Mouse (Mus musculus) frontal cortex, adult 2 months (tissue): ENCODE measurements around the gene Nlrp6. TPM values are rescaled to one million over a fixed set of nuclear protein-coding genes. Genes with fewer than 3 reads are reported as not detected.
"Not testable (repeated sequence)": the region's sequence is repeated elsewhere in the genome, so short reads cannot be mapped to it uniquely, and the experiment has no call there.

Experiments
- DNase-seq, 2 experiments: peaks; one replicate each; pipeline ENCODE4 v3.0.0; 2022; ENCODE audit warnings: low spot score in 1 of 2; ENCODE audit errors: extremely low spot score in 1 of 2
- polyA plus RNA-seq: library from polyadenylated mRNA; depleted of rRNA; stranded (reverse); fragments of >200 nt; gene quantifications from 2 replicates; pipeline ENCODE4 v1.2.3, GENCODE M21; 2012; rRNA removed

Nlrp6 gene
- polyA plus RNA-seq, 1 experiment, result 0.18 TPM

GRCm38 (mm10) chr7:140970931-140971330 is 50.2 kb downstream of the Nlrp6 start:
- no peak for DNase-seq

GRCm38 (mm10) chr7:140971479-140972171 is 50.9 kb downstream of the Nlrp6 start:
- DNase-seq, result no peak

- DNase-seq, result peak in 1 of 2 experiments; percentile 33
Observed at GRCm38 (mm10) chr7:140973396-140974165, 52.9 kb downstream of the Nlrp6 start.

GRCm38 (mm10) chr7:140974940-140975339 is 54.2 kb downstream of the Nlrp6 start:
- DNase-seq, result no peak

GRCm38 (mm10) chr7:140975465-140975864 is 54.8 kb downstream of the Nlrp6 start:
- no peak for DNase-seq

- not testable (repeated sequence) for DNase-seq
Observed at GRCm38 (mm10) chr7:140976720-140977119, 56.0 kb downstream of the Nlrp6 start.

Other genes starting within 250 kb of the Nlrp6 start
- 0.06 TPM in 1 of 2 replicates, not detected in the other for gene Olfr45, start 239.0 kb upstream of the Nlrp6 start, polyA plus RNA-seq
- 0.08 TPM in 1 of 2 replicates, not detected in the other for gene Olfr541, start 223.6 kb upstream of the Nlrp6 start, polyA plus RNA-seq
- 0.32 and 0.95 TPM in 2 replicates for gene Cyp2e1, start 157.2 kb upstream of the Nlrp6 start, polyA plus RNA-seq
- 0.50 and 0.66 TPM in 2 replicates for gene Syce1, start 133.1 kb upstream of the Nlrp6 start, polyA plus RNA-seq
- 18.5 and 22.4 TPM in 2 replicates for gene Zfp941, start 98.7 kb upstream of the Nlrp6 start, polyA plus RNA-seq
- gene Urah, start 85.9 kb upstream of the Nlrp6 start, polyA plus RNA-seq, result 0.78 and 1.4 TPM in 2 replicates
- gene Scgb1c1, start 75.4 kb upstream of the Nlrp6 start, polyA plus RNA-seq, result 1.4 and 6.3 TPM in 2 replicates
- 0.26 and 0.36 TPM in 2 replicates for gene Odf3, start 73.1 kb upstream of the Nlrp6 start, polyA plus RNA-seq
- gene Gm45785, start 64.6 kb upstream of the Nlrp6 start, polyA plus RNA-seq, result 0.13 and 0.16 TPM in 2 replicates
- 68.7 and 84.4 TPM in 2 replicates for gene Ric8a, start 63.9 kb upstream of the Nlrp6 start, polyA plus RNA-seq
- gene Bet1l, start 63.3 kb upstream of the Nlrp6 start, polyA plus RNA-seq, result 31.9 and 32.3 TPM in 2 replicates
- 92.8 and 99.7 TPM in 2 replicates for gene Psmd13, start 38.9 kb upstream of the Nlrp6 start, polyA plus RNA-seq
- gene Sirt3, start 38.6 kb upstream of the Nlrp6 start, polyA plus RNA-seq, result 116 and 137 TPM in 2 replicates
- 0.57 and 0.76 TPM in 2 replicates for gene Cox8b, start 20.5 kb upstream of the Nlrp6 start, polyA plus RNA-seq
- 6.9 and 7.1 TPM in 2 replicates for gene Pgghg, start 20.5 kb downstream of the Nlrp6 start, polyA plus RNA-seq
- gene Ifitm5, start 29.4 kb downstream of the Nlrp6 start, polyA plus RNA-seq, result 0.15 TPM in 1 of 2 replicates, not detected in the other
- gene Gm45717, start 35.0 kb downstream of the Nlrp6 start, polyA plus RNA-seq, result not detected in 2 replicates
- 46.6 and 48.9 TPM in 2 replicates for gene Ifitm2, start 35.1 kb downstream of the Nlrp6 start, polyA plus RNA-seq
- 28.8 and 33.2 TPM in 2 replicates for gene Ifitm1, start 46.3 kb downstream of the Nlrp6 start, polyA plus RNA-seq
- gene Ifitm3, start 89.9 kb downstream of the Nlrp6 start, polyA plus RNA-seq, result 72.6 and 82.1 TPM in 2 replicates
- 0.86 and 1.0 TPM in 2 replicates for gene Ifitm6, start 97.0 kb downstream of the Nlrp6 start, polyA plus RNA-seq
- gene Gm17387, start 108.2 kb downstream of the Nlrp6 start, polyA plus RNA-seq, result not detected in 2 replicates
- 99.1 and 103 TPM in 2 replicates for gene B4galnt4, start 140.2 kb downstream of the Nlrp6 start, polyA plus RNA-seq
- 0.11 and 0.22 TPM in 2 replicates for gene Pkp3, start 157.3 kb downstream of the Nlrp6 start, polyA plus RNA-seq
- gene Sigirr, start 179.7 kb downstream of the Nlrp6 start, polyA plus RNA-seq, result 3.7 and 4.0 TPM in 2 replicates
- 0.08 and 0.10 TPM in 2 replicates for gene Ano9, start 196.9 kb downstream of the Nlrp6 start, polyA plus RNA-seq
- 52.1 and 62.4 TPM in 2 replicates for gene Ptdss2, start 201.5 kb downstream of the Nlrp6 start, polyA plus RNA-seq